Mouse (Mus musculus): ENCODE measurements at regions not wholly inside any gene's neighbourhood (a gene's known extent, or its start where the extent isn't known, plus 50 kb on each side); places are given as distances from the start of the nearest gene placed in this dataset.
A peak's percentile ranks its signal among the peaks of the same experiment; 100 is the strongest.
"Not testable (repeated sequence)": the region's sequence is repeated elsewhere in the genome, so short reads cannot be mapped to it uniquely, and the experiment has no call there.

GRCm38 (mm10) chr12:22745556-22745955 is 1034.5 kb downstream of the Gm10330 start:
- Histone ChIP-seq H3K4me2 (peak overlapping the region; percentile 42), H3K4me3 (peak overlapping the region; percentile 28)
- not testable (repeated sequence) for H3K4me1 ChIP-seq; H3K9ac ChIP-seq; H3K27ac ChIP-seq; H3K9me3 ChIP-seq (replicated peaks); H3K36me3 ChIP-seq; H3K27me3 ChIP-seq (replicated peaks); ATAC-seq
- WGBS (ENCODE audit: insufficient replicate concordance): 4% methylated on average over 27 of the region's 40 CpGs

GRCm38 (mm10) chr12:22745067-22745466 is 1035.0 kb downstream of the Gm10330 start:
- H3K27me3 ChIP-seq (replicated peaks); H3K4me1 ChIP-seq; H3K36me3 ChIP-seq; H3K27ac ChIP-seq; ATAC-seq; H3K9me3 ChIP-seq (replicated peaks); H3K9ac ChIP-seq: not testable (repeated sequence)
- Histone ChIP-seq H3K4me2 (peak overlapping the region; percentile 42), H3K4me3 (peak overlapping the region; percentile 28)
- WGBS (ENCODE audit: insufficient replicate concordance): 3% methylated on average over 23 of the region's 43 CpGs
